ENCODE assay signal across 14 mouse cellular contexts in the genomic region with DNA sequence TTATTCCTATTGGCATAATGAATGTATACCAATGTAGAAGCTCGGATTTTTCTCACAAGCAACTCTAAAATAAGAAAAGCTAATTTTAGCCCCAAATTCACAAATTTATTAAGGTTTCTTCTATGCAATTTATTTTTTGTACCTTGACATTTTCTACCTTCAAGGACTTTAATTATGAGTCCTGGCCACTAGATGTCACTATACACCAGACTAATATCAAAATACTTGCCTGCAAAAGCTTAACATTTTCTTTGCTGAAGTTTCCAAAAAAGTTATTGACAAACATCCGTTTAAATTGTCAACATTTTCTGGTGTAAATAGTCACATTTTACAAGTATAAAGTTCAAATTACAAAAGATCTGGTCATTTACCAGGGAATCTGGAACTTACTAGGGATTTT.
DNase-seq lines count a peak whose midpoint lies in the region; TF ChIP-seq lines count a peak whose summit lies in the region.
"Had no signal": no experiment of that assay in that cellular context is flagged by ENCODE, and none has a peak within 500 bp of the region (broad histone marks: within the 10 kb centered on the region; RNA-seq: fewer than 3 reads in every experiment).

No protein-coding gene starts in this region.

- no peak overlapping the region for H3K9ac ChIP-seq in MEL (ENCODE audit: control insufficient read depth, low read depth, low read length, poor library complexity, severe bottlenecking)
- H3K9ac ChIP-seq: embryonic facial prominence, embryonic 12.5 days; hindbrain, embryonic 15.5 days; neural tube, embryonic 15.5 days had no signal

- peak; percentile 67 for TF ChIP-seq CTCF in left cerebral cortex, adult 2 months (IDR thresholded peaks at IDR 0.05)
- peak in 1 of 3 experiments; percentile 48; a peak in 3 of 6 replicates for TF ChIP-seq CTCF in MEL (IDR thresholded peaks at IDR 0.05 in 2 of 3, conservative IDR thresholded peaks at IDR 0.05 in 1 of 3; ENCODE audit: control insufficient read depth in 1 of 3, insufficient read depth in 1 of 3, low read depth in 2 of 3, low read length in 3 of 3, poor library complexity in 1 of 3, severe bottlenecking in 1 of 3)

- no peak for TF ChIP-seq EP300 in MEL (IDR thresholded peaks at IDR 0.05; ENCODE audit: low read depth in 1 of 2, low read length in 2 of 2)

- intact Hi-C loops in left cerebral cortex, adult 2 months (cut with DNase I): loop anchor here (5.0 kb wide), 1 partner anchor 389 kb away; no protein-coding TSS in a partner anchor
- intact Hi-C loops in left cerebral cortex, postnatal 25 days (cut with DNase I): no loop called here

- peak; percentile 61 for TF ChIP-seq RAD21 in MEL (IDR thresholded peaks at IDR 0.05; ENCODE audit: low read depth, low read length)

- no peaks in the 10 kb centered on the region for H3K9me3 ChIP-seq in MEL (replicated peaks; ENCODE audit: insufficient read depth, low read length)
- H3K9me3 ChIP-seq: embryonic facial prominence, embryonic 12.5 days; hindbrain, embryonic 15.5 days; megakaryocyte, embryonic 14.5 days; neural tube, embryonic 15.5 days had no signal

- no peaks in the 10 kb centered on the region for H3K36me3 ChIP-seq in MEL (ENCODE audit: control insufficient read depth in 1 of 2, insufficient read depth in 2 of 2, low read length in 2 of 2)
- H3K36me3 ChIP-seq: embryonic facial prominence, embryonic 12.5 days; hindbrain, embryonic 15.5 days; neural tube, embryonic 15.5 days had no signal

- H3K27ac ChIP-seq in left cerebral cortex, adult 2 months: no peak overlapping the region
- H3K27ac ChIP-seq in MEL (ENCODE audit: control insufficient read depth, low read depth, low read length): no peak overlapping the region
- H3K27ac ChIP-seq: embryonic facial prominence, embryonic 12.5 days; hindbrain, embryonic 15.5 days; neural tube, embryonic 15.5 days had no signal

- TF ChIP-seq POLR2A in MEL (IDR thresholded peaks at IDR 0.05; ENCODE audit: control insufficient read depth in 1 of 2, insufficient read depth in 1 of 2, low read depth in 1 of 2, low read length in 2 of 2, poor library complexity in 1 of 2): no peak

- H3K27me3 ChIP-seq in MEL (ENCODE audit: control insufficient read depth in 1 of 2, insufficient read depth in 2 of 2, low read length in 2 of 2): no peaks in the 10 kb centered on the region
- H3K27me3 ChIP-seq: embryonic facial prominence, embryonic 12.5 days; hindbrain, embryonic 15.5 days; neural tube, embryonic 15.5 days had no signal

- no peak overlapping the region for H3K4me3 ChIP-seq in left cerebral cortex, adult 2 months
- no peak overlapping the region for H3K4me3 ChIP-seq in MEL (ENCODE audit: control insufficient read depth in 1 of 2, insufficient read depth in 1 of 2, low read depth in 2 of 2, low read length in 2 of 2)
- H3K4me3 ChIP-seq: embryonic facial prominence, embryonic 12.5 days; hindbrain, embryonic 15.5 days; megakaryocyte, embryonic 14.5 days; neural tube, embryonic 15.5 days had no signal

- peak; percentile 24 for DNase-seq in cerebellum, adult 9-10 months
- no peak for DNase-seq in cerebellum, adult 11 months
- DNase-seq in left cerebral cortex, adult 2 months (ENCODE audit: extremely low spot score in 1 of 2, low spot score in 2 of 2): no peak
- DNase-seq in left cerebral cortex, postnatal 25 days (ENCODE audit: low spot score in 2 of 2): no peak
- peak; percentile 39 for DNase-seq in MEL (ENCODE audit: low read depth, low spot score)
- DNase-seq in embryo, embryonic 11.5 days (ENCODE audit: low read depth, low spot score): peak; percentile 0
- DNase-seq in urinary bladder, postnatal 36 days (ENCODE audit: low spot score in 2 of 2): no peak
- no peak for DNase-seq in kidney, postnatal 25 days
- DNase-seq: adrenal gland, postnatal 10 days; gastrocnemius, postnatal 10 days had no signal

- no peaks in the 10 kb centered on the region for H3K4me1 ChIP-seq in MEL (ENCODE audit: control insufficient read depth in 1 of 2, insufficient read depth in 2 of 2, low read length in 2 of 2)
- H3K4me1 ChIP-seq: embryonic facial prominence, embryonic 12.5 days; hindbrain, embryonic 15.5 days; megakaryocyte, embryonic 14.5 days; neural tube, embryonic 15.5 days had no signal

- H3K79me2 ChIP-seq in MEL (ENCODE audit: control insufficient read depth, insufficient read depth, low read length, poor library complexity): no peaks in the 10 kb centered on the region

TF ChIP-seq in MEL, 35 proteins besides CTCF, POLR2A, EP300 and RAD21:
- no peak for TF ChIP-seq KAT2A (conservative IDR thresholded peaks at IDR 0.05; ENCODE audit: low read depth, low read length)
- peak; percentile 49 for TF ChIP-seq SMC3 (IDR thresholded peaks at IDR 0.05; ENCODE audit: low read depth, low read length)
- no peak for TF ChIP-seq MEF2A (IDR thresholded peaks at IDR 0.05; ENCODE audit: extremely low read depth, insufficient replicate concordance, low read depth, low read length, poor library complexity, severe bottlenecking)
- 0 out of 2 replicates have a peak, but pooled peaks have one; percentile 9 for TF ChIP-seq ZC3H11A (IDR thresholded peaks at IDR 0.05; ENCODE audit: low read depth, low read length)

Comparison
In these comparisons a context has a peak if more than half of its experiments do, and no peak if none do; other contexts are left out.
1. DNase-seq: peak in cerebellum, adult 9-10 months (single experiment), MEL (single experiment) and embryo, embryonic 11.5 days (single experiment); none in cerebellum, adult 11 months (single experiment), left cerebral cortex, adult 2 months (0 of 2), left cerebral cortex, postnatal 25 days (0 of 2), urinary bladder, postnatal 36 days (0 of 2) and kidney, postnatal 25 days (0 of 2).